ENCODE assay signal across 11 mouse cellular contexts in the genomic region with DNA sequence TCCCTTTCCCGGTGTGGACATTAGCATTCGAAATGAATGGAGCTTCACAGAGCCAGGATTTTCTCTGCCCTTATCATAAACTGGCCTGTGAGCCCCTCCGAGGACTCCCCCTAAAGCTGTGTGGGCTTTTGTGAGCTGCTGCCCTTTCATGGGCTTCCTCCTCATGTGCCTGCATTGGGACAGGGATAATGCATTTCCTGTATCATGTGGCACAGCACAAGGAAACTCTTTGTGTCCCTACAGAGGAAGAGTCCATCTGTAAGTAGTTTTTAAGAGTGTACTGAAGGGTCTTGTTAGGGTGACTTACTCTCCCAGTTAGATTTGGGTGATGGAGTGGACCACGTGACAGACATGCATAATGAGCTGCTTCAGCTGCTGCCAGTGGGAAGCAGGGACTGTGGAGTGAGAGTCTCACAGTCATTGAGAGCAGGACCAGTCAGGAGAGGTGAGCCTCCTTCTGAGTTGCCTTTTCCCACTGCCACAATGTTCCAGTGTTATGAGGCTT. TPM values are rescaled to one million over a fixed set of nuclear protein-coding genes. Genes with fewer than 3 reads are reported as not detected.
A peak's percentile ranks its signal among the peaks of the same experiment; 100 is the strongest.
DNase-seq lines count a peak whose midpoint lies in the region; ATAC-seq and TF ChIP-seq lines count a peak whose summit lies in the region.
"Had no signal": no experiment of that assay in that cellular context is flagged by ENCODE, and none has a peak within 500 bp of the region (broad histone marks: within the 10 kb centered on the region; RNA-seq: fewer than 3 reads in every experiment).

No protein-coding gene starts in this region.

- H3K9me3 ChIP-seq in kidney, embryonic 14.5 days (ENCODE audit: control insufficient read depth, low read length): no peaks in the 10 kb centered on the region
- no peaks in the 10 kb centered on the region for H3K9me3 ChIP-seq in hindbrain, embryonic 13.5 days
- H3K9me3 ChIP-seq in midbrain, embryonic 16.5 days (replicated peaks; ENCODE audit: control insufficient read depth, low read length, poor library complexity, severe bottlenecking): no peaks in the 10 kb centered on the region
- H3K9me3 ChIP-seq: megakaryocyte, embryonic 14.5 days had no signal

- no peak overlapping the region for H3K9ac ChIP-seq in kidney, embryonic 14.5 days (ENCODE audit: low read depth, low read length)
- peak overlapping the region; percentile 49; the same call in 1 of the 2 replicates for H3K9ac ChIP-seq in hindbrain, embryonic 13.5 days
- H3K9ac ChIP-seq in midbrain, embryonic 16.5 days (ENCODE audit: low read depth, low read length): no peak overlapping the region

- H3K4me3 ChIP-seq in kidney, embryonic 14.5 days (ENCODE audit: low read length): no peak overlapping the region
- H3K4me3 ChIP-seq in hindbrain, embryonic 13.5 days: no peak overlapping the region
- H3K4me3 ChIP-seq in midbrain, embryonic 16.5 days (ENCODE audit: low read depth, low read length): no peak overlapping the region
- H3K4me3 ChIP-seq in cerebellum, adult 2 months (replicated peaks; ENCODE audit: insufficient read depth, low read depth, low read length): no peak overlapping the region
- H3K4me3 ChIP-seq: megakaryocyte, embryonic 14.5 days had no signal

- peaks cover 9% of the 10 kb centered on the region for H3K4me1 ChIP-seq in kidney, embryonic 14.5 days (ENCODE audit: control insufficient read depth, insufficient read depth, low read length)
- peaks cover 33% of the 10 kb centered on the region for H3K4me1 ChIP-seq in hindbrain, embryonic 13.5 days (replicated peaks)
- peaks cover 20% of the 10 kb centered on the region for H3K4me1 ChIP-seq in midbrain, embryonic 16.5 days (ENCODE audit: control insufficient read depth, insufficient read depth, low read length)
- no peaks in the 10 kb centered on the region for H3K4me1 ChIP-seq in cerebellum, adult 2 months (ENCODE audit: control insufficient read depth, insufficient read depth, low read length)

- TF ChIP-seq POLR2A in cerebellum, adult 2 months (IDR thresholded peaks at IDR 0.05; ENCODE audit: borderline replicate concordance, insufficient read depth, low read length): no peak

- H3K4me2 ChIP-seq in kidney, embryonic 14.5 days (replicated peaks; ENCODE audit: low read depth, low read length): no peak overlapping the region
- no peak overlapping the region for H3K4me2 ChIP-seq in hindbrain, embryonic 13.5 days
- no peak overlapping the region for H3K4me2 ChIP-seq in midbrain, embryonic 16.5 days (ENCODE audit: low read length)

- H3K27me3 ChIP-seq in kidney, embryonic 14.5 days (ENCODE audit: control insufficient read depth, insufficient read depth, low read length): no peaks in the 10 kb centered on the region
- H3K27me3 ChIP-seq in hindbrain, embryonic 13.5 days: no peaks in the 10 kb centered on the region
- no peaks in the 10 kb centered on the region for H3K27me3 ChIP-seq in midbrain, embryonic 16.5 days (ENCODE audit: control insufficient read depth, insufficient read depth, low read depth, low read length)
- H3K27me3 ChIP-seq in cerebellum, adult 2 months (ENCODE audit: control insufficient read depth, insufficient read depth, low read length): no peaks in the 10 kb centered on the region
- H3K27me3 ChIP-seq: megakaryocyte, embryonic 14.5 days had no signal

- H3K27ac ChIP-seq in kidney, embryonic 14.5 days (ENCODE audit: low read depth, low read length): peak overlapping the region; percentile 3; the same call in 1 of the 2 replicates
- H3K27ac ChIP-seq in hindbrain, embryonic 13.5 days: peak overlapping the region; percentile 79
- peak overlapping the region; percentile 53 for H3K27ac ChIP-seq in midbrain, embryonic 16.5 days (ENCODE audit: low read length)
- no peak overlapping the region for H3K27ac ChIP-seq in cerebellum, adult 2 months (ENCODE audit: insufficient read depth, low read length)

- TF ChIP-seq CTCF in cerebellum, adult 2 months (IDR thresholded peaks at IDR 0.05; ENCODE audit: borderline replicate concordance, insufficient read depth, low read depth, low read length): no peak

- WGBS in kidney, embryonic 14.5 days: 31% methylated on average over 4 of the region's 4 CpGs
- 7% methylated on average over 4 of the region's 4 CpGs for WGBS in hindbrain, embryonic 13.5 days
- 3% methylated on average over 4 of the region's 4 CpGs for WGBS in midbrain, embryonic 16.5 days
- WGBS in cerebellum, adult 2 months: 43% methylated on average over 4 of the region's 4 CpGs

- ATAC-seq in kidney, embryonic 14.5 days (ENCODE audit: low FRiP score, low TSS enrichment): peak; percentile 71
- ATAC-seq in hindbrain, embryonic 13.5 days (ENCODE audit: low FRiP score): peak; percentile 90
- ATAC-seq in midbrain, embryonic 16.5 days: peak; percentile 86

- H3K36me3 ChIP-seq in kidney, embryonic 14.5 days (ENCODE audit: control insufficient read depth, insufficient read depth, low read length): no peaks in the 10 kb centered on the region
- peaks cover 13% of the 10 kb centered on the region for H3K36me3 ChIP-seq in hindbrain, embryonic 13.5 days
- H3K36me3 ChIP-seq in midbrain, embryonic 16.5 days (ENCODE audit: control insufficient read depth, insufficient read depth, low read length): no peaks in the 10 kb centered on the region

- no peak for DNase-seq in kidney, adult 9 months
- peak; percentile 74 for DNase-seq in embryo, embryonic 10.5 days (ENCODE audit: low spot score)
- no peak for DNase-seq in cerebellum, adult 2 months
- no peak for DNase-seq in gastrocnemius, adult 18-20 months (ENCODE audit: low spot score)
- DNase-seq in MN1 (ENCODE audit: low spot score): no peak
- DNase-seq: kidney, postnatal 36 days; thymus, postnatal 36 days had no signal

RNA-seq across cellular contexts. Expression of gene Rev3l, which starts 59.3 kb away (rescaled TPM):
- polyA plus RNA-seq in kidney, embryonic 14.5 days (2014; fragmentation: Nextera tagmentation; extraction: Ambion mirVana): 25.0 and 30.2 TPM in 2 replicates
- polyA plus RNA-seq in hindbrain, embryonic 13.5 days (2015; fragmentation: Nextera tagmentation; extraction: Ambion mirVana): 29.2 and 30.7 TPM in 2 replicates
- 41.4 and 43.2 TPM in 2 replicates for polyA plus RNA-seq in midbrain, embryonic 16.5 days (2015; fragmentation: Nextera tagmentation; extraction: Ambion mirVana)
- 51.9 and 59.2 TPM in 2 replicates for polyA plus RNA-seq in cerebellum, adult 2 months (2012; rRNA removed)
- 10 to 100 TPM; 17.3 to 19.3 TPM for total RNA-seq in gastrocnemius, adult 18-20 months (2021)

RNA-seq across cellular contexts. Expression of gene Traf3ip2, which starts 59.9 kb away (rescaled TPM):
- polyA plus RNA-seq in kidney, embryonic 14.5 days (2014; fragmentation: Nextera tagmentation; extraction: Ambion mirVana): 16.6 and 19.6 TPM in 2 replicates
- polyA plus RNA-seq in hindbrain, embryonic 13.5 days (2015; fragmentation: Nextera tagmentation; extraction: Ambion mirVana): 8.6 TPM in 2 replicates
- polyA plus RNA-seq in midbrain, embryonic 16.5 days (2015; fragmentation: Nextera tagmentation; extraction: Ambion mirVana): 5.2 and 6.7 TPM in 2 replicates
- polyA plus RNA-seq in cerebellum, adult 2 months (2012; rRNA removed): 5.7 and 6.9 TPM in 2 replicates
- total RNA-seq in gastrocnemius, adult 18-20 months (2021): 1 to 10 TPM; 2.5 to 3.9 TPM
